Mouse (Mus musculus) liver, embryonic 15.5 days (tissue): ENCODE results near the gene Macrod1. TPM values are rescaled to one million over a fixed set of nuclear protein-coding genes. Genes with fewer than 3 reads are reported as not detected.

Experiments used
- ATAC-seq: fragments of 200-750 bp; cut with Nextera tagmentation; 2 replicates; pipeline ENCODE4 v1.8.0; 2017; ENCODE audit warnings: moderate number of reproducible peaks, mild to moderate bottlenecking, moderate library complexity; ENCODE audit not compliant: insufficient read depth
- H3K27ac ChIP-seq: fragments of 300-500 bp; sonication (generic); replicated peaks from 2 replicates; pipeline ENCODE4 v1.5.1; 2015; ENCODE audit warnings: mild to moderate bottlenecking, inconsistent platforms
- H3K27me3 ChIP-seq: fragments of 300-500 bp; sonication (generic); 2 replicates; pipeline ENCODE4 v1.6.1; 2015; ENCODE audit warnings: mild to moderate bottlenecking, inconsistent platforms
- H3K36me3 ChIP-seq: fragments of 300-500 bp; sonication (generic); replicated peaks from 2 replicates; pipeline ENCODE4 v1.6.1; 2015; ENCODE audit warnings: moderate library complexity, mild to moderate bottlenecking, inconsistent platforms
- H3K4me1 ChIP-seq: fragments of 300-500 bp; sonication (generic); replicated peaks from 2 replicates; pipeline ENCODE4 v1.6.1; 2015; ENCODE audit warnings: inconsistent platforms
- H3K4me2 ChIP-seq: fragments of 300-500 bp; sonication (generic); 2 replicates; pipeline ENCODE4 v1.6.1; 2015; ENCODE audit warnings: moderate library complexity, mild to moderate bottlenecking, inconsistent platforms
- H3K4me3 ChIP-seq: fragments of 300-500 bp; sonication (generic); replicated peaks from 2 replicates; pipeline ENCODE4 v1.5.1; 2015; ENCODE audit warnings: mild to moderate bottlenecking, inconsistent platforms
- H3K9ac ChIP-seq: fragments of 300-500 bp; sonication (generic); 2 replicates; pipeline ENCODE4 v1.6.1; 2015; ENCODE audit warnings: moderate library complexity, mild to moderate bottlenecking, inconsistent platforms
- H3K9me3 ChIP-seq: fragments of 300-500 bp; sonication (generic); replicated peaks from 2 replicates; pipeline ENCODE4 v1.6.1; 2016; ENCODE audit warnings: inconsistent platforms
- WGBS: fragments of 180-500 bp; shearing (Covaris S2); methylation state at CpG from one replicate; pipeline ENCODE4 v1.1.7; 2015; ENCODE audit warnings: mixed read lengths; ENCODE audit not compliant: insufficient replicate concordance; 5-methylcytosine and 5-hydroxymethylcytosine counted together
- polyA plus RNA-seq: library from polyadenylated mRNA; unstranded; fragments of >200 nt; fragmentation: Nextera tagmentation; extraction: Ambion mirVana; gene quantifications from 2 replicates; pipeline ENCODE4 v1.2.1, GENCODE M21; 2015

Gene Macrod1
- polyA plus RNA-seq, result 5.6 and 6.2 TPM in 2 replicates

DNA sequence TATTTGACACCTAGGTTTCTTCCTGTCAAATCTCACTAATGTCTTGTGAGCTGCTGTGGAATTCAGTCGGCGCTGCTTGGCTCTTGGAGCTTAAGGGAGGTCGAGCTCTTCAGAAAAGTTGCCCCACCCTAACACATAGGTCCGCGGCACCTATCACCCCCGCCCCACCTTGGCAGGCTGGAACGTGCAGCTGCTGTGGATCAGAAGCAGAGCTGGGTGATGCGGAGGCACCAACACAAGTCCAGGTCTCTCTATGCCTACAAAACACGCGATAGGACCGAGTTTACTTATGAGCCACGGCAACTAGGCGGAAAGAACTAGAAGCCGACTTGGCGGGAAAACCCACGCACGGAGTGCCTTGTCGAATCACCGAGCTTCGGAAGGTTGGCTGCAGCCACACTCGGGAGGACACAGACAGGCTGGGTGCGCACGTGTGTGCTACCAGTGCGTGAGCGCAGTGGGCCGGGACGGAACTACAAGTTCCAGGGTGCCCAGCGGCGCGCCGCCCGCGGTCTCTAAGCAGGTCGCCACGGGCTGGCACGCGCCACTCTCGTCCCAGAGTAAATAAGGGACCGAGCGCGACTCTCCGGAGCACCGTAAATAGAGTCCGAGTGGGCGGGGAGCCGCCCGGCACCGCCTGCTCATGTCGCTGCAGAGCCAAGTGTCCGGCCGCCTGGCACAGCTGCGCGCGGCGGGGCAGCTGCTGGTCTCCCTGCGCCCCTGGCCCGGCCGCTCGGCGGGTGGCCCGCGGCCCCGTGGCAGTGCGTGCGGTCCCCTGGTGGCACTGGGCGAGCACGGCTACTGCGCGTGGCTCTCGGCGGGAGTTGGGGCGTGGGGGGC, at the start of gene Macrod1:
Gene Macrod1 (plus strand): TSS at position 563 of the 840 bp plus-strand sequence.
- no peaks in the 10 kb centered on the region for H3K27me3 ChIP-seq
- WGBS, result 1% methylated on average over 72 of the region's 72 CpGs
- no peaks in the 10 kb centered on the region for H3K36me3 ChIP-seq
- peak within 1 kb of the TSS; percentile 65 for H3K4me3 ChIP-seq
- no peaks in the 10 kb centered on the region for H3K9me3 ChIP-seq
- H3K4me1 ChIP-seq, result peaks cover 38% of the 10 kb centered on the region
- ATAC-seq, result peak; percentile 72
- 0 out of 2 replicates have a peak within 1 kb of the TSS, but pooled peaks have one; percentile 19 for H3K27ac ChIP-seq
- peak within 1 kb of the TSS; percentile 56 for H3K9ac ChIP-seq
- peak within 1 kb of the TSS; percentile 96 for H3K4me2 ChIP-seq

DNA sequence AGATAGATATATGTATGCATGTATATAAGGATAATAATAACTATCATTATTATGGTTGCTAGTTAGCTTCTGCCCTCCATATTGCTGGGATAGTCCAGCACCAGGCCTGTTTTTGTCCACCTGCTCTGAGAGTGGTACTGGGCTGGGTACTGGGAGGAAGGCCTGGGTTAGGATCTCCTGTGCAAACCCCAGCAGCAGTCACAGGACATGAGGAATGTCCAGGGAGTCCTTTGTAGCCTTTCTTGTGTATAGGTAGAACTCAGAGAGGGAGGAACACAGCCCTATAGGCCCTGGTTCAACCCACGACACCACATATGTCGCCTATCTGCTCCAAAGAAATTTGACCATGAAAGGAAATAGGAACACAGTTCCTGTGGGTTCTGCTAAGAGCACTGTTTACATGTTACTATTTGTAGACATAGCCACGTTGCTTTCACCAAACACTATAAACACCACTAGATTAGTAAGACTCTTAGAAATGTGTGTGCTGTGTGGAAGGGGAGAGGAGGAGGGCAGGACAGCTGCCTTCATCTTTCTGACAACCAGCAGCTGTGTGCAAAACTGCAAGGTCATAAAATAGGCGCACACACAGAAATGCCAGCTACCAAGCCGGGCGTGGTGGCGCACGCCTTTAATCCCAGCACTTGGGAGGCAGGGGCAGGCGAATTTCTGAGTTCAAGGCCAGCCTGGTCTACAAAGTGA, 49.6 kb upstream of the Macrod1 start:
- Histone ChIP-seq H3K36me3 (peaks cover 67% of the 10 kb centered on the region), H3K4me2 (no peak overlapping the region), H3K27me3 (no peaks in the 10 kb centered on the region), H3K9me3 (no peaks in the 10 kb centered on the region), H3K27ac (no peak overlapping the region), H3K4me3 (no peak overlapping the region), H3K9ac (no peak overlapping the region), H3K4me1 (0 out of 2 replicates have a peak, but pooled peaks cover 4% of the 10 kb centered on the region)
- ATAC-seq, result no peak
- WGBS, result 83% methylated on average over 9 of the region's 9 CpGs

DNA sequence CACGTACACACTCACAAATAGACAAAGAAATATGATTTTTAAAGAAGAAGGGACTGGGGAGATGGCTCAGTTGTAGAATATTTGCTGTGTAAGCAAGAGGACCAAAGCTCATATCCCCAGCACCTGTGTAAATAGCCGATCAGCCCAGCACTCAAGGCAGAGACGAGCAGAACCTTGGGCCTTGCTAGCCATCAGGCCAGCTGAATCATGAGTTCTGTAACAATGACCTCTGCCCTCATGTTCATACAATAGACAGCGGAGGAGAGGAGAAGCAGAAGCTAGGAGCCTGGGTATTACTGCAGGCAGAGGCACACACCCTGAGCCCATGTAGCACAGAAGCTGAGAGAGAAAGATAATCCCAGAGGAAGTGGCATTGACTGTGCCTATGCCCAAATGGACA, 44.2 kb upstream of the Macrod1 start:
- WGBS, result 74% methylated on average over 4 of the region's 4 CpGs
- Histone ChIP-seq H3K4me3 (no peak overlapping the region), H3K9ac (no peak overlapping the region), H3K27me3 (no peaks in the 10 kb centered on the region), H3K27ac (no peak overlapping the region), H3K36me3 (peaks cover 82% of the 10 kb centered on the region), H3K9me3 (no peaks in the 10 kb centered on the region), H3K4me1 (peaks cover 20% of the 10 kb centered on the region), H3K4me2 (no peak overlapping the region)
- ATAC-seq, result no peak

DNA sequence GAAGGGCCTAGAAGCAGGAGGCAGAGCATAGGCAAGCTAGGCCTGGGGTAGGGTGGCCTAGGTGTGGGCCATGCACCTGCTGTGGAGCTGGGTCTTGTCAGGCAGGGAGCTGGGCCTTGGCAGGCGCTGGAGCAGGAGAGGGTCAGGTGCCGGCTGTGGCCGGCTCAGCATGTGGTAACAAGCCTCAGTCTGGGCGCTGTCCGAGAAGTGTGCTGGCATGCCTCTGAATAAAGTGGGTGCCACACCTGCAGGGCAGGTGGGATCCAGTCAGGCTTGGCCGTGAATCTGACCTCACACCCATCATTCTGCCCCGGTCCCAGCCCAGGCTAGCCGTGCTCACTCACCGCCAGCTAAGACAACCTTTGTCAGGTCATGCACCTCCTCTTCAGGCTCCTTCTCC, 42.6 kb upstream of the Macrod1 start:
- no peak overlapping the region for H3K27ac ChIP-seq
- no peak for ATAC-seq
- WGBS, result 88% methylated on average over 9 of the region's 9 CpGs

DNA sequence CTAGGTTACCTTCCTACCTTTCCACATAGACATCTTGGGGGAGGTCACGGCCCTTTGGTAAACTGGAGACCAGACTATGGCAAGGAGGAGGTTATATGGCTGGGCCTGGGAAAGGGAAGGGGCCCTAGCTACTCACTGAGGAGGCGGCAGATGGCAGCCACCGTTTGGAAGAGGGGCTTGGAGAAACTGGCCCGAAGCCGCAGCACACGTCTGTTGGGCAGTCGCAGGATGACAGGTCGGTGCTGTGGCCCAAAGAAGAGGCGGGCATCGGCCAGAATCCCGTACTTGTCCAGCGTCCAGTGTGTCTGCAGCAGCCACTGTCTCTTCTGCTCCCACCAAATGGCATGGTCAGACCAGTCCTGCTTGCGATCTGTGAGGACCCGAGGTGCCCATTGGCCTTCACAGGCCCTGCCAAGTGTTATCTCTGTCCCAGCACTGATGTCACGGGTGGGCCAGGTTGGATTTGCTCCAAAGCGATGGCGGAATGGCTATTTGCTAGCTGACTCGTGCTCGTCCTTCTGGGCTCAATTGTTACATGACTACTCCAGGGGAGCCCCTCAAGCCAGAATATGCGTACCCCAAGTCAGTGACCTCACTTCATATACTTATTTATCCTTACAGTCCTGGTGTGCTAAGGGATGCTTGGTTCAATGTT, 42.0 kb upstream of the Macrod1 start:
- no peak overlapping the region for H3K4me2 ChIP-seq
- ATAC-seq, result no peak
- H3K27me3 ChIP-seq, result no peaks in the 10 kb centered on the region
- no peak overlapping the region for H3K4me3 ChIP-seq
- WGBS, result 88% methylated on average over 20 of the region's 20 CpGs
- H3K36me3 ChIP-seq, result peaks cover 65% of the 10 kb centered on the region
- peaks cover 40% of the 10 kb centered on the region for H3K4me1 ChIP-seq
- H3K9ac ChIP-seq, result no peak overlapping the region
- H3K9me3 ChIP-seq, result no peaks in the 10 kb centered on the region
- no peak overlapping the region for H3K27ac ChIP-seq

More for the DNA sequence above, 42.6 kb upstream of the Macrod1 start:
- Histone ChIP-seq H3K4me2 (no peak overlapping the region), H3K27me3 (no peaks in the 10 kb centered on the region), H3K4me1 (peaks cover 34% of the 10 kb centered on the region), H3K36me3 (peaks cover 69% of the 10 kb centered on the region), H3K9ac (no peak overlapping the region), H3K4me3 (no peak overlapping the region), H3K9me3 (no peaks in the 10 kb centered on the region)

DNA sequence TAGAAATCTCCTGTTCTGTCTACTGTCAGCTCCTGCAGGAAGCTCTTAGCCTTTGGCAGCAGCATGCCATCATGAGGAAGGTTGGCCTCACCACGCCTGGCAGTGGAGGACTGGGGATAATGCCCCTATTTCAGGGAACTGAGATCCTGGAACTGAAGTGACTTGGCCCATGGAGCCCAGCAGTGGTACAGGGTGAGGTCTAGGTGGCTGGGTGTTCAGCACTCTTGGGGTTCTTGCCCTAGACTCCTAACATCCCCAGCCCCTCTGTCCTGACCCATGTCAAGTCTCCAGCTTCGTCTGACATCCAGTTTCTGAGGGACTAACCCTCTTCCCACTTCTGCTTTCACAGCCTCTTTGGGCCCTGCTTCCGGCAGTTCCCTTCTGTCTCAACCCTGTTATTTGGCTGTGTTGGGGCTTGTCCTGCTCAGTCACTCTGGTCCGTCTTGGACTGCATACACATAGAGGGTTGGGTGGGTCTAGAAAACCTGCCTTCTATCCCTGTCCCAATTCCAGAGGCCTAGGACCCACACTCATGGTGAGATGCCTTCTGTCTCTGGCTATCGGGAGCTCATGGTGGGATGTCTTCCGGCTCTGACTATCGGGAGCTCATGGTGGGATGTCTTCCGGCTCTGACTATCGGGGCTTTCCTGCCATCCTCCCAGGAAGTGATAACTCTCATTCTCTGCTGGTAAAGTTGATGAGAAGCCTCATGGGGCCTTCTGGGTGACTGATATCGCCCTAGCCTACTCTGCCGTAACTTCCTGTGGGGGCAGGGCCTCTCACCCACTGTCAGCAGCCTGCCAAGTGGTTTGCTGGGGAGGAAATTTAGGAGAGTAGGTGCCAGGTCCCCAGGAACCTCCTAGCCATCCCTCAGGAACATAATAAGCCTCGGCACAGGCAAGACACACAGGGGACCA, 38.8 kb upstream of the Macrod1 start:
- H3K27ac ChIP-seq, result peak overlapping the region; percentile 92
- peak overlapping the region; percentile 73 for H3K4me3 ChIP-seq
- H3K4me1 ChIP-seq, result peaks cover 50% of the 10 kb centered on the region
- H3K9me3 ChIP-seq, result no peaks in the 10 kb centered on the region
- no peaks in the 10 kb centered on the region for H3K27me3 ChIP-seq
- peaks cover 72% of the 10 kb centered on the region for H3K36me3 ChIP-seq
- peak overlapping the region; percentile 84 for H3K9ac ChIP-seq
- ATAC-seq, result peak; percentile 86
- 16% methylated on average over 12 of the region's 12 CpGs for WGBS
- peak overlapping the region; percentile 88 for H3K4me2 ChIP-seq

DNA sequence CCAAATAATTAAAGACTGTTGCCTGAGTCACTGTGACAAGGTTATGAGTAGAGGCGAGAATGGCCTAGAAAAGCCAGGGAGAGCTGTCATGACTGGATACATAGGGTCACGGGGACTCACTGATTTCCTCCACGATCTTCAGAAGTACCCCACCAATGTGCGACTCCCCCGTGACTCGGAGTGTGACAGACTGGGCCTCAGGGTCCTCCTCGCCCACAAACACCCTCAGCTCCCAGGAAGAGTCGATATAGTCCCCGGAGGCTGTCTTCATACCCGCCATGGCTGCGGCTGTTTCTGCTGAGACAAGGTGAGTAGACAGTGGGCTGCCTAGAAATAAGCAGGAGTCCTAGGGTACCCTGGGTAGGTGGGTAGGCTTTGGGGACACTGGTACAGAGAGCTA, 38.1 kb upstream of the Macrod1 start:
- peaks cover 72% of the 10 kb centered on the region for H3K36me3 ChIP-seq
- ATAC-seq, result peak; percentile 4; the same call in 1 of the 2 replicates
- H3K4me2 ChIP-seq, result peak overlapping the region; percentile 88
- H3K4me1 ChIP-seq, result peaks cover 50% of the 10 kb centered on the region
- 13% methylated on average over 11 of the region's 11 CpGs for WGBS
- H3K4me3 ChIP-seq, result peak overlapping the region; percentile 73
- H3K9me3 ChIP-seq, result no peaks in the 10 kb centered on the region
- peak overlapping the region; percentile 92 for H3K27ac ChIP-seq
- H3K27me3 ChIP-seq, result no peaks in the 10 kb centered on the region
- H3K9ac ChIP-seq, result peak overlapping the region; percentile 84

DNA sequence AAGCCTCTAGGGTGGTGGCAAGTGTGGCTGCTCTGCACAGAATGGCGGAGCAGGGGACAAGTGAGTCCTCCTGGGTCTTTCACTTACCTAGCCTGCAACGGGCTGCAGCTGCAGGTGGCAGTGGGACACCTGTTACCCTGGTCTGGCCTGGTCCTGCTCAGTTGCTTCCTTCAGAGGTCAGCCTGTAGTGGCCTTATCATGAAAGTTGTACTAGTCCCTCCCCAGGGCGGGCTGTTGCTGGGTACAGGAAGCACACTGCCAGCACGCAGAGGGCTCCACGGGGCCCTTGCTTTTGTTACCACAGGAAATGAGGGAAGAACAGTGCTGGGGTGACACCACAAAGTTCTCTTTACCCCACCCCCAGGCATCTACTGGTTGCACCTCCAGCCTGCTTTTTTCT, 37.4 kb upstream of the Macrod1 start, which contains the start of gene Fermt3:
Gene Fermt3 (minus strand): TSS at position 279 of the 400 bp plus-strand sequence.
- peak; percentile 82 for ATAC-seq
- Histone ChIP-seq H3K9me3 (no peaks in the 10 kb centered on the region), H3K27ac (peak within 1 kb of the TSS; percentile 92), H3K4me3 (peak within 1 kb of the TSS; percentile 73), H3K36me3 (peaks cover 72% of the 10 kb centered on the region), H3K27me3 (no peaks in the 10 kb centered on the region), H3K4me2 (peak within 1 kb of the TSS; percentile 88), H3K4me1 (peaks cover 46% of the 10 kb centered on the region), H3K9ac (peak within 1 kb of the TSS; percentile 84)
- WGBS, result 12% methylated on average over 5 of the region's 5 CpGs

DNA sequence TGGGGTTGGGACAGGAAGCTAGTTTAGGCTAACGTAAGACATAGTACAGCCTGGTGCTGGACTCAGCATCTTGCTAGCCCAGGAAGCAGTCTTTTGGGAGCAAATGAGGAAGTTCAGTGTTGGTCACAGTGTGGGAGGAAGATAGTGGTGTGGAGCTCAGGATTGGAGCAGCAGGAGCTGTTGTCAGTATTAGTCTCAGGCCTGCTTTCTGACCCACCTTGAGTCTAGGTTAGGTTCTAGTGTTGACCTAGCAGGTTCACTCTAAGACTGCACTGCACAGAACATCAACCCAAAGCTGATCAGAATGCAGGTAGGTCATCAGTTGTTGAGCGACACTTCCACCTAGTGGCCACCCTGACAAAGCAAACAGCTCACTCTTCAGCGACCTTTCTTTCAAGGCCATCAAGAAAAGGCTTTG, 36.4 kb upstream of the Macrod1 start:
- Histone ChIP-seq H3K4me2 (peak overlapping the region; percentile 88), H3K4me3 (peak overlapping the region; percentile 73), H3K27me3 (no peaks in the 10 kb centered on the region), H3K36me3 (peaks cover 75% of the 10 kb centered on the region), H3K27ac (peak overlapping the region; percentile 92), H3K9ac (peak overlapping the region; percentile 84; the same call in 1 of the 2 replicates), H3K4me1 (peaks cover 46% of the 10 kb centered on the region), H3K9me3 (no peaks in the 10 kb centered on the region)
- 20% methylated on average over 3 of the region's 3 CpGs for WGBS
- ATAC-seq, result no peak

DNA sequence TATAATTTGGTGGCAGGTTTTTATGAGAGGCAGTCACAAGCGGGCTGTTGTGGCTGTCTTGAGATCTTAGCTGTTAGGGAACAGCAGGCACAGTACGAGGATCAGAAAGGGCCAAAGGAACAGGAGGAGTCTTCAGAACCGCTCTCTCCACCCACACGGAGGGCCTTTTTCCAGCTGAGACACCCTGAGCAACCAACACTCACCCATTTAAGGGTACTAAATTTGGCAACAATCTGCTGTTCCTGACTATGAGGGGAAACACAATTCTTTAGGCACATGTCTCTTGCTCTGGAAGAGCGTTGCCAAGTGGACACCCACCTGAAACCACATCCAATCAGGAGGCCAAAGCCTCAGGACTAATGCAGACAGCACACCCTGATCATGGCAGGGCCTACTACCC, 27.1 kb upstream of the Macrod1 start:
- Histone ChIP-seq H3K9ac (no peak overlapping the region), H3K36me3 (peaks cover 99% of the 10 kb centered on the region), H3K9me3 (no peaks in the 10 kb centered on the region), H3K4me3 (no peak overlapping the region), H3K4me1 (no peaks in the 10 kb centered on the region), H3K4me2 (no peak overlapping the region), H3K27me3 (no peaks in the 10 kb centered on the region), H3K27ac (no peak overlapping the region)
- WGBS, result 86% methylated on average over 5 of the region's 5 CpGs
- ATAC-seq, result no peak
